Mouse (Mus musculus): Measurements from ENCODE around the gene Spin4.

Spin4 gene

DNA sequence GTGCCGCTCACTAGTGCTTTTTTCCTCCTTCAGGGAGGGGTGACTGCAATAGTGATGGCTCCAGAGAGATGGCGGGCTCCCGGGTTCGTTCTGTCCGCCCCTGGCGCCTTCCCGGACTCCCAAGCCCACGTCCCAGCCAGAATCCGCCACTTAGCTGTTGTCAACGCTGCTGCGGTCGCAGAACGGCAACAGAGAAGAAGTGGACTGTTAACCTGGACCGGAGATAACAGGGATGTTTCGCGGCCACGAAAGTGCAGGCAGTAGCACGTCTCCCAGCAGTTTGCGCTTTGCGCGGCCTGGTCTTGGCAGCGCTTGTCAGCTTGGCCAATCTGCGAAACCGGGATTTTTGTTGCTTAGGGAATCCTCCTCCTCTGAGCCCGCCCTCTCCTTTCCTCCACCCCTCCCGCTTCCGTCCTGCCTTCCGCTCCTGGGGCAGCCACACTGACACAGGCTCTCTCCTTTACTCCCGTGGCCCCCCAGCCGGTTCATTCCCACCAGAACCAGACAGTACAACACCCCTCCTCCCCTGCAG is at the start of gene Spin4:
TSS of gene Spin4 (minus strand) at position 322 of the 532 bp plus-strand sequence.
- DNase-seq: peak; percentile 62

- no peak for DNase-seq
These were observed 1.4 kb upstream of the Spin4 start for GRCm38 (mm10) chrX:95027907-95028306.

DNA sequence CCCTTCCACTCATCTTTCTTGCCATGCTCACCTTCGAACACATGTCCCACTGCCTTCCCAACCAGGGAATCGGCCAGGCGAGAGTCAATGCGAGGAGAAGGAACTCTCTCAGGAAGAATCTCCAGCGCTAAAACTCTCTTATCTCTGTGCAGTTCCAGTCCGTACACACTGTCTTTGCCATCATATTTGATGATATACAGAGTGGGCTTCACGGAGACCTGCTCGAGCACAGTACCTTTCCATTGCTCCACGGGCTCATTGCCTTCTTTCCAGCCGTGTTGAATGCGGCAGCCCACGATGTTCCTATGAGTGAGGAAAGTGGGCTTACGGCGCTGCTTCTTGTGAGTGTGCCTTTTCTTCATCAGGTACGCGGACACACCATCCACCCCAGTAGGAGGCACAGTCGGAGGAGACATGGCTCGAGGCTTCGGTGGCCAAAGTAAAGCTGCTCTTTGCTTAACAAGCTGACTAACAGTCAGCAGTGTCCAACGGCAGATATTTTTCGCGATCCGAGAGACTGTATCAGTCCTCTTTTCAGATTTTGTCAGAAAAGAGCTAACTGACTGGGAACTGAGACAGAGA is 612 bp downstream of the Spin4 start:
- DNase-seq: no peak

- no peak for DNase-seq
These were observed 14.4 kb downstream of the Spin4 start for GRCm38 (mm10) chrX:95012033-95012432.

DNA sequence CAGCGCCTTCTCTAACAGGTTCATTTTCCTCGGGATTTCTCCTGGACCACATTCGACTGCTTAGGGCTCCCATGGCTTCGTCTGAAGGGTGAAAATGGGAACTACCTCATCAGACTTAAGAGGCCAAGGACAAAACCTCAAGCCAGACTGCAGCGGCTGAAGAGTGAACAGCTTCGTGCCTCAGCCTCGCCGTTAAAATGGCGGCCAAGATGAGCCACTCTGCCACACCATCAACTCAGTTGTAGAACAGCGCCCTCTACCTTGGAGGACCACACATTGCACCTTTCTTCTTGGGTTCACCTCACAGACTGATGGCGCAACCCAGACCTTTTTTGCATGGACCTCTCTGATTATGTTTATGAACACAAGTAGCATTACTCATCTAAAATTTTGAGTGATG is 27.6 kb downstream of the Spin4 start:
- no peak for DNase-seq

- DNase-seq: no peak
These were observed 32.4 kb downstream of the Spin4 start for GRCm38 (mm10) chrX:94994113-94994512.

DNA sequence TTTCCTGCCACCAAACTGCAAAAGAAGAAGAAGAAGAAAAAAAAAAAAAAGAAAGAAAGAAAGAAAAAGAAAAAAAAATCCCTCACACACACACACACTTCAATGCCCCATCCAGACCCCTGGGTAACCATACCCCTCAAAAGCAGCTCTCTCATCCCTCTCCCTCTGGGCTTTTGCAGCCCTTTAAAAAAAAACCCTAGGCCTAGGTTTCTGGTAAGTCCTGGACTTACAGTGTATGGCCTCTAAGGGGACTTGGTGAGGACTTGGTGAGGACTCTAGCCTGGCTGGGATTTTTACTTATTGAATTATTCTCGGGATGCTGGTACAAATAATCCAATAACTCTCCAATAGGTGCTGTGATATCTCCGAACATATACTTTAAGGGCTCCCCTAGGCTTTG is 35.6 kb downstream of the Spin4 start:
- DNase-seq: no peak

- no peak for DNase-seq
These were observed 36.2 kb downstream of the Spin4 start for GRCm38 (mm10) chrX:94990080-94990825.

Measured in layer of hippocampus, adult 9-11 months (tissue).